Mouse (Mus musculus) E14TG2a.4 (cell line): Measurements from ENCODE around the gene Fmo1.

Source experiments
- CTCF ChIP-seq: conservative IDR thresholded peaks from 2 replicates; pipeline ENCODE4 v1.5.1; 2014; ENCODE audit warnings: low read length
- POU5F1 ChIP-seq: IDR thresholded peaks from 2 replicates; pipeline ENCODE4 v1.6.1; 2014; ENCODE audit warnings: low read length, borderline replicate concordance

DNA sequence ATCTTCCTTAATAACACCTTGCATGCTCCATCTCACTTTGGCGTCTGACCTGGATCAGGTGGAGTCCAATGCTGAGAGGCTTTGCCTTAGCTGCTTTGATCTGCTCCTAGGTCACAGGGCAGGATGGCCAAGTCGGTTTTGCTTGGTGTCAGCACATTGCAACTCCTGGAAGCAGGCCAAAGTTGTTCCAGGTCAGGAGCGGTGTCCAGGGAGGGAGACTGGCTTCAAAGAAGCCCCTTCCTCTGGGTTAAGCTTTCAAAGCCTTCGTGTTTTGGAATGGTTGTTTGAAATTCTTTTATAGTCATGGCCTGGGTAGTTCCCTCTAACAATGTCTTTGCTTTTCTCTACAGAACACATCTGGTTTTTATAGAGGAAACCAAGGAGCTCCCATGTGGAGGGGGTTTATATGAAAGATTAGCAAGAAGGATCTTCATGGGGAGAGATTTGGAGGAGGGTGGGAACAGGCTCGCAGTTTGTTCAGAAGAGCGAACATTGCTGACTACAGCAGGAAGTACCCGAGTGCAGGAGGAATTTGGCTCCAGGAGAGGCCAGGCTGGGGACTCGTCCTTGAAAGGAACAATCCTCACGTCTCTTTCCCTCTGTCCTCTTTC, 5.4 kb upstream of the Fmo1 start:
- TF ChIP-seq CTCF (no peak), POU5F1 (no peak)
